Mouse (Mus musculus): Measurements from ENCODE around the gene Traf3ip1. TPM values are rescaled to one million over a fixed set of nuclear protein-coding genes. Genes with fewer than 3 reads are reported as not detected.

Traf3ip1 gene
- total and polyA plus RNA-seq, 3 experiments, result 6.2 to 11.8 (median 10.1) TPM

DNA sequence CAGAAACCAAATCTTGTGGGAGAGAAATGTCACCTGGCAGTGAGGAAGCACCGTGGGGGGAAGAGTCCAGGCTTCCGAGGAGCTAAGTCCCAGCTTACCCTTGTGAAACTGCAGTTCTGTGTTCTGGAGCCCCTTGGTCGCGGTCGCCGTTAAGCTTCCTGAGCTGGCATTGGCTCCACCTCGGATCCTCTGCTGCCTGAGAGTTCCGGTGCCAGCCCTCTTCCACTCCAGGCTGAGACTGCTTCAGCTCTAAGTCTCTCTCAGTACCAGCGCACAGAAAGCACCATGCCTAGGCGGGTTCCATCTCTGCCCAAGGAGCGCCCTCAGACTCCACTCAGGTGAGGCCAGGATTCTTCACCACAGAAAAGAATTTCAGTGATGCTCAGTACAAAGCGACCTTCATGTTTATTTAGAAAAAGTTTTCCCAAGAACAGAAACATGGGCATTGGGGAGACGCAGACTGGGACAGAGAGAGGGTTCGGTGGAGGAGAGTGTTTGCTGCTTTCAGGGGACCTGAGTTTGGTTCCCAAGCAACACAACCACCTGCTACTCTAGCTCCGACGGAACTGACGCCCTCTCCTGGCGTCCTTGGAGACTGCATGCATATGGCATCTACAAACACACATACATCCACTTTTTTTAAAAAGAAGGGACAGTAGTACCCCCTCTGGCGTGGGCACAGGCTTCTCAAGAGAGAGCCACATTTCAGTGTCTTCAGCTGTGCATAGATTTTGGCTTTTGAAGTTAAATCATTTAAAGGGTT lies 39.7 kb downstream of the Traf3ip1 start:
- DNase-seq, result no peak

DNA sequence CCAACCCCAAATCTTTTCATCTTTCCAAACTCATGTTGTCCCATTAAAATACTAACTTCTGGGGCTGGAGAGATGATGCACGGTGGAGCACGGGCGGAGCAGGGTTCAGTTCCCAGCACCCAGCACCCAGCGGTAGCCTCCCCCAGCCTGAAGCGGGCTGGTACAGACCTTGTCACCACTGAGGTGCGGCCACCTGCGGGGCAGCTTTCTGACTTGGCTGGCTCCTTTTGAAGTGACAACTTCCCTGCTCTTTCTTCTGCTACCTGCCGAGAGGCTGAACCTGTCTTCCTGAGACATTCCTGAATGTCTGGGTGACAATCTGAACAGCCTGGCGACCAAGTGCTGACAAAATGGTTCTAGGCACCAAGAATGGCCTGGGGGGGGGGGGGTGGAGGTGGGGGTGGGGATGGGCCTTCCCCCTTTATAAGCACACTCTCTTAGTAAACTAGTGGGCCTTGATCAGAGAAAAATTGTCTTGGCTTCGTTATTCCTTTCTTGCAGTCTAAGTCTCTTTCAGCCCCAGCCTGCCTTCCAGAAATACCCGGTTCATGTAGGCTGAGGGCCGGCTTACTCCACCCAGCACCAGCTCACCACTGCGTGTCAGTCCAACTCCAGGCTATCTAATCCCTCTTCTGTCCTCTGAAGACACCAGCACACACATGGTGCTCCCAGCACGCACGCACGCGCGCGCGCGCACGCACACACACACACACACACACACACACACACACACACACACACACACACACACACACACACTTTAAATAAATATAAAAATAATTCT lies 43.5 kb downstream of the Traf3ip1 start:
- DNase-seq, result no peak

DNA sequence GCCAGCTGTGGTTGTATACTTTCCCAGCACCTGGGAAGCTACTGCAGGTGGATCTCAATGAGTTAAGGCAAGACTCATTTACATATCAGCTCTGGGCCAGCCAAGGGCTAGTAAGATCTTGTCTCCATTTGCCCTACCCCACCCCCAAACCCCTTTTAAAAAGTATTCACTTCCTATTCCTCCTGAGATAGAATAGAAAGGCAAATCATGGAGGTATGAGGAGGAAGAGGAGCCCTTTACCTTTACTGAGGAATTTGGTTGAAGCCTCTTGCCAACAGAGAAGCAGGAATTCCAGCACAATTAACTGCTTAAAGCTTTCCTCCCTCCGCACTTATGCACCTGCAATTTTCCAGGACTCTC lies 44.1 kb downstream of the Traf3ip1 start:
- no peak for DNase-seq

GRCm38 (mm10) chr1:91539246-91539645 lies 44.8 kb downstream of the Traf3ip1 start:
- no peak for DNase-seq

DNA sequence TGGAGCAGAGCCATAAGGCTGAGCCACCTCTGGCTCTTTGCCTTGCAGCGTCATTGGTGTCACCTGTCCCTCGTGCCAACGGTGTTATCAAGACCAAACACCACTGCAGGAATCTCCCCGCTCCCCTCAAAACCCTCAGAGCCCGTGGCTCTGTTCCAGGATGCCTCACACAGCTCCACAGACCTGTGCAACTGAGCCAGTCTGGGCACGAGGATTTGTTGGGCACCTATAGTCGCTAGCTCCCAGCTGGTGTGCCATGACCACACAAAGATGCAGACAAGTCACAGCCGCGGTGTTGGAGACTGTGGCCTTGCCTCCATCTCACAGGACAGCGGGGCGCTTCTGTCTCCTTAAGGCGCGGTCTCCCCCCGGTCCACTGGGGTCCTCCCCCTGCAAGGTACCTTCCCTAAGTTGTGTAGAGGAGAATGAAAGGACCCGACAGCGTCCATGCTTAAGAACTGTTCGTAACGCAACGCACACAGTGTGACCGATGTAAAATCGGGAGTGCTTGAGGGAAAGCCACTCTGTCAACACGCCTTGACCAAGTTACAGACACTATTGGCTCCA lies 45.3 kb downstream of the Traf3ip1 start:
- no peak for DNase-seq

DNA sequence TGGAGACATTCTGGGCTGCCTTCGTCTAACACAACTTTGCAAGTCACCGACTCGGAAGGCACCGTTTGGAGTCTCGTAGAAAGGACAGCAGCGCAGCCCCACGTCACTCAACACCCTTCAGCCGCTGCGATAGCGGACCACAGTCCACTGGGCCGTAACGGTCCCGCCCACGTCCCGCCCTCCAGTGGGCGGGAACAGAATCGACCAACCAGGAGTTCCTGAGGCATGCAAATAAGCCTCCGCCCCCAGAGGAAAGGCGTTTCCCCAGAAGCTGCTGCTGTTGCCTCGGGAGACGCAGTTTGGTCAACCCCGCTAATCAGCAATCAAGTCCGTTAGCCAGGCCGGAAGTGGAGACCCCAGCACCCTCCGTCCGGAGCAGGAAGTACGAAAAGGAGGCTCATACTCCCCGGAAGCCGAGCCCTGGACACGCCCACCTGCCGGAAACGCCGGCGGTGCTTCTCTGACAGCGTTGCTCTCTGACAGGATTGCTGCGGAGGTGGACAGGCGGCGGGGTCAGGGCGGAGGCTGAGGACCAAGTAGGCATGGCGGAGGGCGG lies 45.9 kb downstream of the Traf3ip1 start, which contains the start of gene Asb1:
TSS of gene Asb1 (plus strand) at position 274 of the 556 bp plus-strand sequence.
- DNase-seq, result peak; percentile 98

GRCm38 (mm10) chr1:91541042-91541592 lies 46.7 kb downstream of the Traf3ip1 start:
- DNase-seq, result no peak

- DNase-seq, result no peak
These were observed 49.5 kb downstream of the Traf3ip1 start for GRCm38 (mm10) chr1:91543974-91544373.

DNA sequence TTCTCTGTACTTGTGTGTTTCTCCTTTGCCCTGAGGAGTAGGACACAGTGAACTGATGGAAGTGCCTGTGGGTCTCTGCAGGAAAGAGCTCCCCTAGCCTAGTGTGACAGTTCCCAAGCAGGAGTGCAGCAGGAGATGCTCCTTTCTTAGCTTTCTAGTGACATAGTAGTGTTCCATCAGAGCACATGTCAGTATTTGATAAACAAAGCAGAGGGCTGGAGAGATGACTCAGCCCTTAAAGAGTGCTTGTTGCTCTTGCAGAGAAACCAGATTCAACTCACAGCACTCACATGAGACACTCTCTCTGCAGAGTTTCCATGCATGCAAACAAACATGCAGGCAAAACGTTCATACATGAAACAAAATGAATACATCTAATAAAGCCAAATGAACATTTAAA lies 50.8 kb downstream of the Traf3ip1 start:
- no peak for DNase-seq

- no peak for DNase-seq
These were observed 53.1 kb downstream of the Traf3ip1 start for GRCm38 (mm10) chr1:91547567-91547966.

GRCm38 (mm10) chr1:91549073-91549472 lies 54.6 kb downstream of the Traf3ip1 start:
- no peak for DNase-seq

DNA sequence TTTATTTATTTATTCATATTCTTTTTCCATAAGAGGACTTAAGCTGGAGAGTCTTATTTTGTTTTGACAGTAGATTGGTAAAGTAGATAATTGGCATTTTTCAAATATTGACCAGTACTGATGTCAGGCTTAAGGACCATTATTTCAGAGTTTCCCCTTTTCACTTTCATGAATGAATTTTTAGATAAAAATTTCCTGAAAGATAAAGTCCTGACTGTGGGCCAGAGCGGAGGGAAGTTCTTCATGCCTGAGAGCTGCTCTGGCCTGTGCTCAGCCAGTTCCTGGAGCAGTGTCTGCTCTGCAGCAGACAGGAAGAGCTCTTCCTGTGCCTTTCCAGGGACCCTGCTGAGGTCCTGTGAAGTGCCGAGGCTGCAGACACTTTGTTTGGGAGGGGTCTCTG lies 62.7 kb downstream of the Traf3ip1 start:
- DNase-seq, result no peak

DNA sequence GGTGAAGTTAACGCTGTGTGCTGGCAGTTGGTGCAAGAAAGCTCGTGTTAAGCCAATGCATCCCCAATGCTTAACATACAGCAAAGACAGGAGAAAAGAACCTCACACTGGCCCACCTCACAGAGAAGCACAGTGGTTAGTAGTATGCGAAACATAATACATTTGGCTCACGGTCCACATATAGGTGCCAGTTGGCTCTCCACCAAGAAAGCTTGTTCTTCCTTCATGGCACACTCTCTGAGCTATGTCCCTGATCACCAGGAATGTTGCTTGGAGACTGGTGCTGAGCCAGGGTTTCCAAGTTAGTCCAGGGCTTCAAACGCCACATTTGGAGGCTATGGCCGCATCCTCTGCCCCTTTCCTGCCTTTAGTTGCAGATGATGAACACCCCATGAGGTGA lies 66.8 kb downstream of the Traf3ip1 start:
- DNase-seq, result no peak

- DNase-seq, result no peak
These were observed 68.6 kb downstream of the Traf3ip1 start for GRCm38 (mm10) chr1:91562977-91563590.

- no peak for DNase-seq
These were observed 69.6 kb downstream of the Traf3ip1 start for GRCm38 (mm10) chr1:91564004-91564403.

DNA sequence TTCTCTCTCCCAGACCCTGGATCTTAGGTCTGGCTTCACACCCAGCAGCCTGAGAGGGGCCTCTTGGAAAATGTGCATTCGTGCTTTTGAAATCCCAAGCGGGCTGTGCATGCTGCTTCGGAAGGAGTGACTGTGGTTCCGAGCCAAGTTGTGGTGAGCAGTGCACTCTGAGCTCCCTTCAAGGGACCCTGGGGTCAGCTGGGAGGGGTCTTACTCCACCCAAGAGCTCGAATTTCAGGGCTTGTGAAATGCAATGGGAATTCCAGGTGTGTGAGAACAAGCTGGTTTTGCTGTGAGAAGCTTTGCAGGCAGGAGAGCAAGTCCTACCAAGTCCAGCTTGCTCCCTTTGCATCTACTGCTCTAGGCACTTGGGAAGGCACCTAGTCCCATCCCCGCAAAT lies 70.2 kb downstream of the Traf3ip1 start:
- DNase-seq, result no peak

DNA sequence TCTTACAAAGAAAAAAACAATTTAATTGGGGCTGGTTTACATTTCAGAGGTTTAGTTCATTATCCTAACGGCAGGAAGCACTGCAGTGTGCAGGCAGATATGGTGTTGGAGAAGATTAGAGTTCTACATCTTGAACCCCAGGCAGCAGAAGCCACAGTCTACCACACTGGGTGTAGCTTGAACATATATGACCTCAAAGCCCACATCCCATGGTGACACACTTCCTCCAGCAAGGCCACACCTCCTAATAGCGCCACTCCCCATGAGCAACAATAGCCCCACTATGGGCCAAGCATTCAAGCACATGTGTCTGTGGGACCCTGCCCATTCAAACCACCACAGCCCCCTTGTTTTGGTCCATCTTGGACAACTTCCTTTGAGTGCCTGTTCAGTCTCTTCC lies 72.8 kb downstream of the Traf3ip1 start:
- DNase-seq, result no peak

- DNase-seq, result no peak
These were observed 78.0 kb downstream of the Traf3ip1 start for GRCm38 (mm10) chr1:91572458-91572857.

GRCm38 (mm10) chr1:91574208-91574607 lies 79.8 kb downstream of the Traf3ip1 start:
- peak; percentile 52 for DNase-seq

GRCm38 (mm10) chr1:91577883-91578517 lies 83.6 kb downstream of the Traf3ip1 start:
- DNase-seq, result no peak

Data from adrenal gland, adult 2 months (tissue).